Mouse (Mus musculus) cerebellum, adult 2 months (tissue): ENCODE measurements around the gene Trp73.

Experiments used
- CTCF ChIP-seq: fragments of 200-500 bp; IDR thresholded peaks from 2 replicates; pipeline ENCODE4 v1.5.1; 2011; ENCODE audit warnings: low read depth, mild to moderate bottlenecking, control low read depth, low read length, moderate library complexity, borderline replicate concordance; ENCODE audit not compliant: insufficient read depth
- POLR2A ChIP-seq: fragments of 200-500 bp; IDR thresholded peaks from 2 replicates; pipeline ENCODE4 v1.6.1; 2011; ENCODE audit warnings: low read length, control low read depth, borderline replicate concordance; ENCODE audit not compliant: insufficient read depth

DNA sequence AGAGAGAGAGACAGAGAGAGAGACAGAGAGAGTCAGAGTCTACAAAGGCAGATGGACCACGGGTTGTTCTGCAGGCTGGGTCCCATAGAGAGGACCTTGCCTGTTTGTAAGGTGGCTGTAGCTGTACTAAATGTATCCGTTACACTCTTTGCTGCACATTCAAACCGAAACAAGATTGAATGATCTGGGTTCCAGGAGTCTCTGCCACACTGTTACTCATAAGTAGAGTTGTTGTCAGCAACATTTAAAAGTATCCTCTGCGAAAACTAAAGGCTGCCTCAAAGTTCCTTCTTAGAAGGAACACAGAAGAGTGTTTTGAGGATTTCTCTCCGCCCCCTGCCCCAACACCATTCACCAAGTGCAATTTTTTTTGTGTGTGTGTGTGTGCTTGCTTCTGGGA, 2.9 kb downstream of the Trp73 start:
- TF ChIP-seq POLR2A (no peak), CTCF (no peak)
